Mouse (Mus musculus): ENCODE data around the gene Fam81b. TPM values are rescaled to one million over a fixed set of nuclear protein-coding genes. Genes with fewer than 3 reads are reported as not detected.

Fam81b gene
- total RNA-seq, 2 experiments from 2014 or later: 0.10 to 0.42 TPM

GRCm38 (mm10) chr13:76195431-76196138, 109.3 kb downstream of the Fam81b start:
- DNase-seq (ENCODE audit: low spot score in 2 of 2): no peak

- DNase-seq (ENCODE audit: low spot score in 2 of 2): no peak
Observed at GRCm38 (mm10) chr13:76194937-76195336, 109.9 kb downstream of the Fam81b start.

GRCm38 (mm10) chr13:76190273-76190672, 114.6 kb downstream of the Fam81b start:
- DNase-seq (ENCODE audit: low spot score in 2 of 2): no peak

- no peak for DNase-seq (ENCODE audit: low spot score in 2 of 2)
Observed at GRCm38 (mm10) chr13:76189190-76189589, 115.7 kb downstream of the Fam81b start.

GRCm38 (mm10) chr13:76187651-76188050, 117.2 kb downstream of the Fam81b start:
- DNase-seq (ENCODE audit: low spot score in 2 of 2): no peak

- no peak for DNase-seq (ENCODE audit: low spot score in 2 of 2)
Observed at GRCm38 (mm10) chr13:76178700-76179099, 126.2 kb downstream of the Fam81b start.

- DNase-seq (ENCODE audit: low spot score in 2 of 2): no peak
Observed at GRCm38 (mm10) chr13:76174297-76174696, 130.6 kb downstream of the Fam81b start.

GRCm38 (mm10) chr13:76160587-76160986, 144.3 kb downstream of the Fam81b start:
- DNase-seq (ENCODE audit: low spot score in 2 of 2): no peak

- no peak for DNase-seq (ENCODE audit: low spot score in 2 of 2)
Observed at GRCm38 (mm10) chr13:76157508-76157907, 147.4 kb downstream of the Fam81b start.

- no peak for DNase-seq (ENCODE audit: low spot score in 2 of 2)
Observed at GRCm38 (mm10) chr13:76157099-76157498, 147.8 kb downstream of the Fam81b start.

Small RNAs within 50 kb of the gene (microRNA-seq; reads per million reads assigned to microRNA genes)
- not detected for gene Gm24025

Other genes with a start within 250 kb of the Fam81b start
- not detected for gene Gpr150, start 248.1 kb downstream of the Fam81b start, total RNA-seq (2021)
- 1 to 10 TPM; 5.4 to 6.9 TPM for gene Arsk, start 206.4 kb downstream of the Fam81b start, total RNA-seq (2021)
- 10 to 100 TPM; 17.5 to 19.4 TPM for gene Ttc37, start 206.3 kb downstream of the Fam81b start, total RNA-seq (2021)
- 1 to 10 TPM; 2.6 to 2.8 TPM for gene Mctp1, start 79.5 kb upstream of the Fam81b start, total RNA-seq (2021)